Mouse (Mus musculus): Measurements from ENCODE around the gene Vamp3. TPM values are rescaled to one million over a fixed set of nuclear protein-coding genes. Genes with fewer than 3 reads are reported as not detected.
"Not testable (repeated sequence)": the region's sequence is repeated elsewhere in the genome, so short reads cannot be mapped to it uniquely, and the experiment has no call there.

The Vamp3 gene
- polyA plus RNA-seq, 1 experiment = 45.0 TPM

- Histone ChIP-seq H3K4me1 (ENCODE audit: control insufficient read depth, insufficient read depth, low read length) (no peaks in the 10 kb centered on the region; the same call in 1 of the 2 replicates), H3K27ac (ENCODE audit: control insufficient read depth, insufficient read depth, low read depth, low read length, poor library complexity) (no peak overlapping the region), H3K4me3 (replicated peaks; ENCODE audit: control insufficient read depth, low read depth, low read length) (no peak overlapping the region)
- TF ChIP-seq CTCF (IDR thresholded peaks at IDR 0.05; ENCODE audit: control insufficient read depth, insufficient read depth, low read length) (no peak), POLR2A (IDR thresholded peaks at IDR 0.05; ENCODE audit: borderline replicate concordance, control insufficient read depth, low read depth, low read length) (no peak)
- 81% methylated on average over 5 of the region's 5 CpGs for WGBS
Observed at GRCm38 (mm10) chr4:151041506-151041905, 16.3 kb downstream of the Vamp3 start.

- TF ChIP-seq CTCF (IDR thresholded peaks at IDR 0.05; ENCODE audit: control insufficient read depth, insufficient read depth, low read length) (no peak), POLR2A (IDR thresholded peaks at IDR 0.05; ENCODE audit: borderline replicate concordance, control insufficient read depth, low read depth, low read length) (no peak)
- WGBS = 90% methylated on average over 11 of the region's 11 CpGs
- H3K27ac ChIP-seq (ENCODE audit: control insufficient read depth, insufficient read depth, low read depth, low read length, poor library complexity) = no peak overlapping the region
- no peak overlapping the region for H3K4me3 ChIP-seq (replicated peaks; ENCODE audit: control insufficient read depth, low read depth, low read length)
- H3K4me1 ChIP-seq (ENCODE audit: control insufficient read depth, insufficient read depth, low read length) = no peaks in the 10 kb centered on the region
Observed at GRCm38 (mm10) chr4:151037800-151038199, 20.0 kb downstream of the Vamp3 start.

GRCm38 (mm10) chr4:151036521-151036920 is 21.2 kb downstream of the Vamp3 start:
- Histone ChIP-seq H3K4me3 (replicated peaks; ENCODE audit: control insufficient read depth, low read depth, low read length) (no peak overlapping the region), H3K4me1 (ENCODE audit: control insufficient read depth, insufficient read depth, low read length) (no peaks in the 10 kb centered on the region), H3K27ac (ENCODE audit: control insufficient read depth, insufficient read depth, low read depth, low read length, poor library complexity) (no peak overlapping the region)
- 86% methylated on average over 7 of the region's 7 CpGs for WGBS
- TF ChIP-seq POLR2A (IDR thresholded peaks at IDR 0.05; ENCODE audit: borderline replicate concordance, control insufficient read depth, low read depth, low read length) (no peak), CTCF (IDR thresholded peaks at IDR 0.05; ENCODE audit: control insufficient read depth, insufficient read depth, low read length) (no peak)

GRCm38 (mm10) chr4:151027001-151027400 is 30.8 kb downstream of the Vamp3 start:
- Histone ChIP-seq H3K27ac (ENCODE audit: control insufficient read depth, insufficient read depth, low read depth, low read length, poor library complexity) (no peak overlapping the region), H3K4me1 (ENCODE audit: control insufficient read depth, insufficient read depth, low read length) (no peaks in the 10 kb centered on the region), H3K4me3 (replicated peaks; ENCODE audit: control insufficient read depth, low read depth, low read length) (no peak overlapping the region)
- WGBS = 56% methylated on average over 6 of the region's 6 CpGs
- TF ChIP-seq CTCF (IDR thresholded peaks at IDR 0.05; ENCODE audit: control insufficient read depth, insufficient read depth, low read length) = peak; percentile 54
- TF ChIP-seq POLR2A (IDR thresholded peaks at IDR 0.05; ENCODE audit: borderline replicate concordance, control insufficient read depth, low read depth, low read length) = no peak

- 60% methylated on average over 9 of the region's 9 CpGs for WGBS
- Histone ChIP-seq H3K4me1 (ENCODE audit: control insufficient read depth, insufficient read depth, low read length) (no peaks in the 10 kb centered on the region), H3K4me3 (replicated peaks; ENCODE audit: control insufficient read depth, low read depth, low read length) (no peak overlapping the region), H3K27ac (ENCODE audit: control insufficient read depth, insufficient read depth, low read depth, low read length, poor library complexity) (no peak overlapping the region)
- TF ChIP-seq POLR2A (IDR thresholded peaks at IDR 0.05; ENCODE audit: borderline replicate concordance, control insufficient read depth, low read depth, low read length) (no peak), CTCF (IDR thresholded peaks at IDR 0.05; ENCODE audit: control insufficient read depth, insufficient read depth, low read length) (no peak)
Observed at GRCm38 (mm10) chr4:151024152-151024551, 33.6 kb downstream of the Vamp3 start.

GRCm38 (mm10) chr4:151017356-151017755 is 40.4 kb downstream of the Vamp3 start:
- 83% methylated on average over 1 of the region's 1 CpGs for WGBS
- H3K27ac ChIP-seq (ENCODE audit: control insufficient read depth, insufficient read depth, low read depth, low read length, poor library complexity); H3K4me3 ChIP-seq (replicated peaks; ENCODE audit: control insufficient read depth, low read depth, low read length); H3K4me1 ChIP-seq (ENCODE audit: control insufficient read depth, insufficient read depth, low read length): not testable (repeated sequence)

GRCm38 (mm10) chr4:151015946-151016345 is 41.8 kb downstream of the Vamp3 start:
- 95% methylated on average over 10 of the region's 10 CpGs for WGBS
- TF ChIP-seq POLR2A (IDR thresholded peaks at IDR 0.05; ENCODE audit: borderline replicate concordance, control insufficient read depth, low read depth, low read length) (no peak), CTCF (IDR thresholded peaks at IDR 0.05; ENCODE audit: control insufficient read depth, insufficient read depth, low read length) (no peak)

GRCm38 (mm10) chr4:151010316-151010715 is 47.4 kb downstream of the Vamp3 start:
- H3K4me3 ChIP-seq (replicated peaks; ENCODE audit: control insufficient read depth, low read depth, low read length) = no peak overlapping the region
- TF ChIP-seq POLR2A (IDR thresholded peaks at IDR 0.05; ENCODE audit: borderline replicate concordance, control insufficient read depth, low read depth, low read length) (no peak), CTCF (IDR thresholded peaks at IDR 0.05; ENCODE audit: control insufficient read depth, insufficient read depth, low read length) (no peak)
- H3K4me1 ChIP-seq (ENCODE audit: control insufficient read depth, insufficient read depth, low read length) = peaks cover 3% of the 10 kb centered on the region; the same call in 1 of the 2 replicates
- H3K27ac ChIP-seq (ENCODE audit: control insufficient read depth, insufficient read depth, low read depth, low read length, poor library complexity) = no peak overlapping the region
- WGBS = 81% methylated on average over 7 of the region's 7 CpGs

More at GRCm38 (mm10) chr4:151015946-151016345, 41.8 kb downstream of the Vamp3 start:
- Histone ChIP-seq H3K4me1 (ENCODE audit: control insufficient read depth, insufficient read depth, low read length) (no peaks in the 10 kb centered on the region), H3K27ac (ENCODE audit: control insufficient read depth, insufficient read depth, low read depth, low read length, poor library complexity) (no peak overlapping the region), H3K4me3 (replicated peaks; ENCODE audit: control insufficient read depth, low read depth, low read length) (no peak overlapping the region)

GRCm38 (mm10) chr4:151006945-151007344 is 50.8 kb downstream of the Vamp3 start:
- Histone ChIP-seq H3K27ac (ENCODE audit: control insufficient read depth, insufficient read depth, low read depth, low read length, poor library complexity) (no peak overlapping the region), H3K4me3 (replicated peaks; ENCODE audit: control insufficient read depth, low read depth, low read length) (no peak overlapping the region), H3K4me1 (ENCODE audit: control insufficient read depth, insufficient read depth, low read length) (peaks cover 3% of the 10 kb centered on the region; the same call in 1 of the 2 replicates)
- TF ChIP-seq CTCF (IDR thresholded peaks at IDR 0.05; ENCODE audit: control insufficient read depth, insufficient read depth, low read length) (peak; percentile 82), POLR2A (IDR thresholded peaks at IDR 0.05; ENCODE audit: borderline replicate concordance, control insufficient read depth, low read depth, low read length) (no peak)
- WGBS = 50% methylated on average over 6 of the region's 6 CpGs

Data from bone marrow, adult 2 months (tissue).